Mouse (Mus musculus): ENCODE measurements around the gene Ddit4l. TPM values are rescaled to one million over a fixed set of nuclear protein-coding genes. Genes with fewer than 3 reads are reported as not detected.
"Not testable (repeated sequence)": the region's sequence is repeated elsewhere in the genome, so short reads cannot be mapped to it uniquely, and the experiment has no call there.

Gene Ddit4l
- 9.7 and 12.8 TPM in 2 replicates for polyA plus RNA-seq (2015; fragmentation: Nextera tagmentation; extraction: Ambion mirVana)

DNA sequence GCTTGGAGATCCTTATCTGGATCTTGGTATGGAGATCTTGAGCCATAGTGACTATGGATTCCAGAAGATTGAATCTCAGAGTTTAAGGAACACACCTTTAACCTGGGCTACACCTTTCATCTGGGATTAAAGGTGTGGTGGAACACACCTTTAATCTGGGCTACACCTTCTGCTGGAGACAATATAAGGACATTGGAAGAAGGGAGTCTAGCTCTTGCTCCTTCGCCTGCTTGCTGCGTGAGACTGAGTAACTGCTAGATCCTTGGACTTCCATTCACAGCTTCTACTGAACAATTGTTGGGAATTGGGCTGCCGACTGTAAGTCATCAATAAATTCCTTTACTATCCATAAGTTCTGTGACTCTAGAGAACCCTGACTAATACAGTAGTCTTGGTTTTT is at the start of gene Ddit4l:
Ddit4l (plus strand) TSS at position 301 of the 400 bp plus-strand sequence.
- H3K4me3 ChIP-seq; H3K9ac ChIP-seq; H3K36me3 ChIP-seq (ENCODE audit: poor library complexity, severe bottlenecking); H3K9me3 ChIP-seq (replicated peaks); H3K27me3 ChIP-seq; ATAC-seq; H3K4me2 ChIP-seq; H3K27ac ChIP-seq: not testable (repeated sequence)
- WGBS, result 95% methylated on average over 3 of the region's 3 CpGs
- H3K4me1 ChIP-seq, result peaks cover 30% of the 10 kb centered on the region

DNA sequence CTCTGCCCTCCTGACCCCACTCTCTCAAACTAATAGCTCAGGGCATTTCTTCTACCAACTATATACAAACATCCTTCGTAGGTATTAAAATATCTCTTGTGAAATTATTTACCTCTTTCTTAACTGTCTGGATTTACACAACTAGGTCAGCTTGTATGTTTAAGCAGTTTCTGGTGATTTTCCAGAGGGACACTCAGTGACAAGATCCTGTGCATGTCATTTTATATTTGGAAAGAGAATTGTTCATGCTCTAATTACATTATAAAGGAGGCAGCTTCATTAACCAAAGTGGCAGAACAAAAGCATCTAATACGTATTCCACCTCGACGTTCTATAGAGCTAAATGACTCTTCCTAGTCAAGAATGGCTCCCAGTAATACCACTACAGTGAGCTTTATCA is 45.3 kb upstream of the Ddit4l start:
- no peak for ATAC-seq
- no peaks in the 10 kb centered on the region for H3K36me3 ChIP-seq (ENCODE audit: poor library complexity, severe bottlenecking)
- no peak overlapping the region for H3K9ac ChIP-seq
- no peak overlapping the region for H3K4me3 ChIP-seq
- 49% methylated on average over 4 of the region's 4 CpGs for WGBS
- no peak overlapping the region for H3K27ac ChIP-seq
- H3K4me2 ChIP-seq, result no peak overlapping the region
- H3K9me3 ChIP-seq (replicated peaks), result no peaks in the 10 kb centered on the region
- no peaks in the 10 kb centered on the region for H3K4me1 ChIP-seq
- no peaks in the 10 kb centered on the region for H3K27me3 ChIP-seq

DNA sequence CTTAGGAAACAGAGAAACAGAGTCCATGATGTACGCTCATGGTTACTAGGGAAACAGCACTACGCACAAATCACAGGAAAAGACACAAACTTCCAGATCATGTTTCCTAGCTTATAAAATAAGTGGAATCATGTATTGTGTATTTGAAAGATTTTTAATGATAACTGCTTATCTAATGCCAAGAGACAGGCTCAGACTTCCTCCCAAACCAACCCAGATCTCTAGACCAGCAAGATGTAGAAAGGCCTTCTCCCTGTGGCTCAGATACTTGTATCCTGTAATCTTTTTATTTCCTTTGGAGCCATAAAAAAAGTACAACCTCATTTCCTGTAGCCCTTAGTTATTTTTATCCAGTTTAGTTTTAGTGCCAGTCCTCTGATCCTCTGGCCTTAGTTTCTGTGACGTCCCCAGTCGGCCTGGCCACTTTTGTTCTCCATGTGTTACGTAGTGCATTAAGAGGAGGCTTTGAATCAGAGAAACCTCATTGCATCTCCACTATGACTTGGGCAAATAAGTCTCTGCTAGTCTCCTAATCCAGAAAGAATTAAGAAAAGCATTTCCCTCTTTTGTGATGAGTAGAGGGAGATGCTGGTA is 34.9 kb upstream of the Ddit4l start:
- no peak overlapping the region for H3K9ac ChIP-seq
- H3K27ac ChIP-seq, result no peak overlapping the region
- no peaks in the 10 kb centered on the region for H3K9me3 ChIP-seq (replicated peaks)
- WGBS, result 91% methylated on average over 5 of the region's 5 CpGs
- no peaks in the 10 kb centered on the region for H3K36me3 ChIP-seq (ENCODE audit: poor library complexity, severe bottlenecking)
- no peaks in the 10 kb centered on the region for H3K4me1 ChIP-seq
- no peak overlapping the region for H3K4me2 ChIP-seq
- no peak overlapping the region for H3K4me3 ChIP-seq
- no peak for ATAC-seq
- H3K27me3 ChIP-seq, result no peaks in the 10 kb centered on the region

DNA sequence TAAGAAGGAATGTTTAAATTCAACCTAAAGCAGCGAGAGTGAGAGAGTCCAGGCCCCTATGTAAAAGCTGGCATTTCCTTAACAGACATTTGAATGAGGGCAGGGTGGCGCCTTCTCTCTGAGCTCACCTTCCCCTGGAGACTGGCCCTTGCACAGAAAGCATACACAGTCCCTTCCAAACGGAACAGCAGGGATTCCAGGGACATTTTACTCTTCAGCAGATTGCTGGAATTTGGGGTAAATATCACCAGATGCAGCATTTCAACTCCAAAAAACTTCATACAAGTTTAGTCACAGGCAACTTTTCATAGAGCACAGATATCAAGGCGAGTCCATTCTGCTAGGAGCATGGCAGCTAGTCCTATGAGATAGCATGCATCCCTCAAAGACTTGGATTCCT is 31.6 kb upstream of the Ddit4l start:
- Histone ChIP-seq H3K27me3 (no peaks in the 10 kb centered on the region), H3K36me3 (ENCODE audit: poor library complexity, severe bottlenecking) (no peaks in the 10 kb centered on the region)
- 75% methylated on average over 4 of the region's 4 CpGs for WGBS

DNA sequence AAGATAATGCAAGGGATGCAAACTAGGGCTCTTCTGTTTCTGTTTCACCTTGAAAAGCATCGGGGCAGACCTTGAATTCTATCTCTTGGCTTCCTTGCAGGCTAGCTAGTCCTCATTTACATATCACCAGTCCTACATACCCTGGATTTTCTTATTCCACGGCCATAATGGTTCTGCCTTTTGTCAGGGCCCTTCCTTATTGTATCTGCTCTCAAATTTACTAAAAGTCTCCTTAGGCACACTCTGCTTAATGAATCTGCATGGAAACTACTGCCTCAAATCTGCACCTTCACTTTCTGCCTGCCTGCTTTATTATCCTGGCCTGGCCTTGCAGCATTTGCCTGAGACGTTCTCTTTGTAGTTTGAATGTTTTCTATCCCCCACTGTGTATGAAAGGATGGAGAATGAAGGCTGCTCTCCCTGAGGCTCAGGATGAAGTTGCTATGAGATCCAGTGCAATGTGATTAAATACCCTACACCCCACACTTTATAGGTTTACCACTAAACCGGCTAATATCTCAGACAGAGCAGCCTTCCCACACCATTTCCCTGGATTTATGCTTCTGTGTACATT is 27.0 kb upstream of the Ddit4l start:
- Histone ChIP-seq H3K4me1 (peaks cover 11% of the 10 kb centered on the region), H3K4me2 (no peak overlapping the region), H3K27ac (no peak overlapping the region), H3K27me3 (no peaks in the 10 kb centered on the region), H3K4me3 (no peak overlapping the region), H3K9me3 (replicated peaks) (0 out of 2 replicates have a peak, but pooled peaks cover 6% of the 10 kb centered on the region), H3K9ac (no peak overlapping the region), H3K36me3 (ENCODE audit: poor library complexity, severe bottlenecking) (no peaks in the 10 kb centered on the region)
- 18% methylated on average over 4 of the region's 4 CpGs for WGBS
- ATAC-seq, result no peak

More for the DNA sequence above, 31.6 kb upstream of the Ddit4l start:
- Histone ChIP-seq H3K27ac (no peak overlapping the region), H3K4me3 (no peak overlapping the region), H3K4me1 (peaks cover 11% of the 10 kb centered on the region), H3K4me2 (no peak overlapping the region), H3K9ac (no peak overlapping the region), H3K9me3 (replicated peaks) (no peaks in the 10 kb centered on the region)
- no peak for ATAC-seq

DNA sequence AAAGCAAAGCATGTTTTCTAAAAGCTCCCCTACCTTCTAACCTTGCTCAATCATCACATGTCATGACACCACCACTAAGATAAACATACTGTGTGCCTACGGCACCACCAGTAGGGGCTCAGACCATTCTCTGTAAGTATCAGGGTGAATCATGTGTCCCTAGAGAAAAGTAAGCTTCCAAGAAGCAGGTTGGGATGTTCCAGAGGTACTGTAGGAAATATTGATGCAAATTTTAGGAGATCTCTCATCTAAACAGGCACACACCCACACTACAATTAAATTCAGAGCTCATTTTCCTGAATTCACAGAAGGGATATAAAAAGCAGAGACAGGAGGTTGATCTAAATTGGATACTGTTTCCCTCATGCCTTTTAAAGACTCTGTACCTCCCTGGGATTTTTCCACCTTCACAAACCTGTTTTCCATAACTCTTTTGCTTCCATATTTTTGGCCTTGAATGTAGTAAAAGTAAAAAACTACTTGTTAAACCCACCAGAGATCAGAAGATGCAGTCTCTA is 12.4 kb upstream of the Ddit4l start:
- no peak for ATAC-seq
- no peaks in the 10 kb centered on the region for H3K36me3 ChIP-seq (ENCODE audit: poor library complexity, severe bottlenecking)
- no peak overlapping the region for H3K27ac ChIP-seq
- H3K9me3 ChIP-seq (replicated peaks), result no peaks in the 10 kb centered on the region
- 91% methylated on average over 1 of the region's 1 CpGs for WGBS
- H3K4me1 ChIP-seq, result no peaks in the 10 kb centered on the region
- H3K9ac ChIP-seq, result no peak overlapping the region
- H3K27me3 ChIP-seq, result no peaks in the 10 kb centered on the region
- no peak overlapping the region for H3K4me2 ChIP-seq
- no peak overlapping the region for H3K4me3 ChIP-seq

DNA sequence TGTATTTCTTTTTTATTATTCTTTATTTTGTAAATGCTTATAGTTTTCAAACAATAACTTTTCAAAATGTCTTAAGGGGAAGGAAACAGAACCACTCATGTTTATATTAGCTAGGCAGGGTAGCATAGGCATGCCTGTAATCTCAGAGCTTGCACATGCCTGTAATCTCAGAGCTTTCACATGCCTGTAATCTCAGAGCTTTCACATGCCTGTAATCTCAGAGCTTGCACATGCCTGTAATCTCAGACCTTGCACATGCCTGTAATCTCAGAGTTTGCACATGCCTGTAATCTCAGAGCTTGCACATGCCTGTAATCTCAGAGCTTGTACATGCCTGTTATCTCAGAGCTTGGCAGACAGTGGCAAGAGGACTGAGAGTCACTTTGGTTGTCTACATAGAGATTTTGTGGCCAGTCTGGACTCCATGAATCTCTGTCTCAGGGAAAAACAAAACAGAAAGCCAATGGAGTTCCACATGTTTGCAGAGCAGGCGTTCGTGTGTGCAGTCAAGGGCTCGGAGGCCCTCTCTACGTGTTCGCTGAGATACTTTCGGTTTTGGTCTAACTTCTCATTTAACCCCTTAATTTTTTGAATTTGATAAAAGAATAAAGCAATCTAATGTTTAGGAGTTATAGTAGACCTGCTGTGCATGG is 10.8 kb upstream of the Ddit4l start:
- Histone ChIP-seq H3K36me3 (ENCODE audit: poor library complexity, severe bottlenecking) (no peaks in the 10 kb centered on the region), H3K9ac (no peak overlapping the region), H3K4me3 (no peak overlapping the region), H3K4me1 (no peaks in the 10 kb centered on the region), H3K9me3 (replicated peaks) (no peaks in the 10 kb centered on the region), H3K27me3 (no peaks in the 10 kb centered on the region), H3K27ac (no peak overlapping the region), H3K4me2 (no peak overlapping the region)
- no peak for ATAC-seq
- 93% methylated on average over 6 of the region's 6 CpGs for WGBS

DNA sequence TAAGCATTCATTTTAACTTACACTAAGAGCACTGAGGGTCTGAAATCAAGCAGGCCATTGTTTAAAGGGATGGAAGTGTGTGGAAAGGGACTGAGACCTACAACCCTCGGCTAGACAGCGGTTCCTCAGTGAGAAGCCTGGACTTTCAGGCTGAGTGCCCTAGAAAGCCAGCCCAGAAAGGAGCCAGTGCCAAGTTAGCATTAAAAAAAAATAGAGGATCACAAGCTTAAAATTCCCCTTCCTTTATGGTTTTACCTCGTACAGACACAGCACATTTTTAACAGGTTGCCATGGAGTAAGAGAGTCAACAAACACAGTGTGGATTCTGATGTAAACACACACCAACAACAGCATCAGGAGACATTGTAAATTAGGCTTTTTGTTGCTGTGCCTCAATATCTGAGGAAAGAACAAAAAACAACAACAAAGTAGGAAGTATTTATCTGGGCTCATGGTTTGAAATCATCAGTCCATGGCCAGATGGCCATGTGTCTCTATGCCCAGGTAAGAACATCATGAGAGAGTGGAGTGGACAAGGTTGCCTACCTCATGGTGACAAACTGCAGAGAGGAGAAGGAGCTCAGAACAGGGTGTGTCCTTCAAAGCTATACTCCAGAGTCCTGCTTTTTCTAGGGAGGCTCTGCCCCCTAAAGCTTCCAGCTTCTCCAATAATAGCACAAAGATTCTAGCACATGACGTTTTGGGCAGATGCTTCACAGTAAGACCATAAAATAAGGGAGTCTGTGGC is 10.1 kb upstream of the Ddit4l start:
- Histone ChIP-seq H3K4me2 (no peak overlapping the region), H3K9me3 (replicated peaks) (no peaks in the 10 kb centered on the region), H3K9ac (no peak overlapping the region), H3K27ac (no peak overlapping the region), H3K36me3 (ENCODE audit: poor library complexity, severe bottlenecking) (no peaks in the 10 kb centered on the region), H3K4me1 (no peaks in the 10 kb centered on the region), H3K27me3 (no peaks in the 10 kb centered on the region), H3K4me3 (no peak overlapping the region)
- ATAC-seq, result no peak
- WGBS, result 66% methylated on average over 4 of the region's 4 CpGs

DNA sequence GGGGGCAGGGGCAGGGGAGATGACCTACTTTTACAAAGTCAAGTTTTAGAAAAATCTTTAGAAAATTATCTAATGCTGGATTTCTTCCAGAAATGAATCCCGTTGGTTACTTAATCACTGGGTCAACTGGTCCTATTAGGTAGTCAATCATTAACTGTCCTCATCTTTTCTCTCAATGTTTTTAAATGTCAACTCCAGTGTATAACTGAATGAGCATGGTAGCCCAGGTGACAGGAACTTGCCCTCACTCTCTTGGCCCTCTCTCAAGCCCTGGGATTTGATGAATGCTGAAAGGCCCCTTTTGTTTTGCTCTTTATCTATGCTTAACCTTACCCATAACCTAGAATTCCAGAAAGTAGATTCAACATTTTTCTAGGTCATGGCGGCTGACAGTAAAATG is 9.4 kb upstream of the Ddit4l start:
- Histone ChIP-seq H3K9me3 (replicated peaks) (no peaks in the 10 kb centered on the region), H3K27me3 (no peaks in the 10 kb centered on the region), H3K4me2 (no peak overlapping the region), H3K4me1 (no peaks in the 10 kb centered on the region), H3K27ac (no peak overlapping the region), H3K4me3 (no peak overlapping the region), H3K9ac (no peak overlapping the region), H3K36me3 (ENCODE audit: poor library complexity, severe bottlenecking) (no peaks in the 10 kb centered on the region)
- WGBS, result 78% methylated on average over 2 of the region's 2 CpGs
- ATAC-seq, result no peak

DNA sequence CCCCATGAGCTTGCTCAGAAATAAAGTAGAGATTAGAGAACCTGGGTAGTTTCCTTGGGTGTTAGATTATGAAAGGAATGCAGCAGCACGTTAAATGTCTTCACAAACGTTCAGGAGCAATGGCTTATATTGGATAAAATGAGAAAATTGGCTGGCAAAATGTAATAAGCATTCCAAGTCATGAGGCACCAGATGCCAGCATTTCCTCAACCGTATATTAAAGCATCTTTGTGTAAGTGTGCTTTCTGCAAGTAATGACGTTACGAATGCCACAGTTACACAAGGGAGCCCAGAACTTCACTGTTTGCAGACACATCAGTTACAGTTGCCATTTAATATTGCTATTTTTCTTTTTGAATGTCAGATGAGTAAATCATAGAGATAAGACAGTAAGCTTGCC is 872 bp upstream of the Ddit4l start:
- Histone ChIP-seq H3K9ac (no peak overlapping the region), H3K9me3 (replicated peaks) (no peaks in the 10 kb centered on the region), H3K36me3 (ENCODE audit: poor library complexity, severe bottlenecking) (no peaks in the 10 kb centered on the region), H3K4me3 (no peak overlapping the region), H3K27ac (no peak overlapping the region), H3K4me2 (no peak overlapping the region), H3K27me3 (peaks cover 9% of the 10 kb centered on the region; the same call in 1 of the 2 replicates), H3K4me1 (peaks cover 29% of the 10 kb centered on the region)
- WGBS, result 87% methylated on average over 5 of the region's 5 CpGs
- ATAC-seq, result no peak

DNA sequence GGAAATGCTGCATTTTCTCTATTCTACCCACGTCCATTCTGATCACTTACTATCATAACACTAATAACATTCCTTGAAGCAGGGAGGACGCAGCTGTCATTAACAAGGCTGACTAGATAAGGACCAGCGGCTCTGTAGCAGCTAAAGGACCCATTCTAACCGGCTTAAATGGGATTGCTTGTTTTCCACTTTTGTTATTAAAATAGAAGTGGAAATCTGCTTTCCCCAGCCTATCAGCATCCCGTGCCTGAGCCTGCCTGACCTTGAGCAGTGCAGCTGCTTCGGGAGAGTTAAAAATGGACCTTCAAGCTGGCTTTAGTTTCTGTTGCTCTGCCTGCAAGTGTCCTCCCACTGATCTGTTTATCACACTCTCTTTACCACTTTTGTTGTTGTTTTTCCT is 679 bp downstream of the Ddit4l start:
- H3K4me2 ChIP-seq, result no peak overlapping the region
- H3K9ac ChIP-seq, result no peak overlapping the region
- no peak overlapping the region for H3K4me3 ChIP-seq
- H3K9me3 ChIP-seq (replicated peaks), result no peaks in the 10 kb centered on the region
- 22% methylated on average over 6 of the region's 6 CpGs for WGBS
- no peaks in the 10 kb centered on the region for H3K36me3 ChIP-seq (ENCODE audit: poor library complexity, severe bottlenecking)
- no peak overlapping the region for H3K27ac ChIP-seq
- H3K4me1 ChIP-seq, result peaks cover 30% of the 10 kb centered on the region
- H3K27me3 ChIP-seq, result peaks cover 9% of the 10 kb centered on the region; the same call in 1 of the 2 replicates
- no peak for ATAC-seq

Measured in forebrain, embryonic 13.5 days (tissue).